Mouse (Mus musculus) E14TG2a.4 (cell line): ENCODE measurements around the gene Psip1.
"Not testable (repeated sequence)": the region's sequence is repeated elsewhere in the genome, so short reads cannot be mapped to it uniquely, and the experiment has no call there.

Experiments
- H3K27me3 ChIP-seq: 2 replicates; pipeline ENCODE4 v1.6.1; 2014; ENCODE audit warnings: low read length, control low read depth; ENCODE audit not compliant: insufficient read depth
- H3K36me3 ChIP-seq: 2 replicates; pipeline ENCODE4 v1.6.1; 2014; ENCODE audit warnings: low read length, control low read depth; ENCODE audit not compliant: insufficient read depth
- H3K4me1 ChIP-seq: replicated peaks from 2 replicates; pipeline ENCODE4 v1.6.1; 2014; ENCODE audit warnings: low read depth, low read length, control low read depth
- H3K4me3 ChIP-seq: replicated peaks from 2 replicates; pipeline ENCODE4 v1.5.1; 2014; ENCODE audit warnings: mild to moderate bottlenecking, low read length
- H3K9me3 ChIP-seq: 2 replicates; pipeline ENCODE4 v1.6.1; 2014; ENCODE audit warnings: low read length, control low read depth
- CTCF ChIP-seq: conservative IDR thresholded peaks from 2 replicates; pipeline ENCODE4 v1.5.1; 2014; ENCODE audit warnings: low read length
- NANOG ChIP-seq: IDR thresholded peaks from 2 replicates; pipeline ENCODE4 v1.6.1; 2014; ENCODE audit warnings: borderline replicate concordance, low read length, mixed read lengths
- POU5F1 ChIP-seq: IDR thresholded peaks from 2 replicates; pipeline ENCODE4 v1.6.1; 2014; ENCODE audit warnings: low read length, borderline replicate concordance

Psip1 gene

GRCm38 (mm10) chr4:83512644-83513043 lies 26.4 kb upstream of the Psip1 start:
- peaks cover 23% of the 10 kb centered on the region for H3K27me3 ChIP-seq
- no peaks in the 10 kb centered on the region for H3K36me3 ChIP-seq
- no peaks in the 10 kb centered on the region for H3K9me3 ChIP-seq
- peaks cover 44% of the 10 kb centered on the region for H3K4me1 ChIP-seq
- H3K4me3 ChIP-seq, result no peak overlapping the region
- TF ChIP-seq NANOG (no peak), POU5F1 (no peak), CTCF (no peak)

GRCm38 (mm10) chr4:83512217-83512616 lies 26.0 kb upstream of the Psip1 start:
- no peak for TF ChIP-seq CTCF
- no peak for TF ChIP-seq NANOG
- TF ChIP-seq POU5F1, result no peak
- H3K27me3 ChIP-seq, result peaks cover 23% of the 10 kb centered on the region
- H3K4me1 ChIP-seq, result peaks cover 40% of the 10 kb centered on the region
- H3K9me3 ChIP-seq, result no peaks in the 10 kb centered on the region
- H3K4me3 ChIP-seq, result no peak overlapping the region
- no peaks in the 10 kb centered on the region for H3K36me3 ChIP-seq

- TF ChIP-seq NANOG (peak; percentile 82), POU5F1 (no peak)
- H3K36me3 ChIP-seq, result no peaks in the 10 kb centered on the region
- 0 out of 2 replicates have a peak overlapping the region, but pooled peaks have one; percentile 23 for H3K4me3 ChIP-seq
- H3K4me1 ChIP-seq, result peaks cover 36% of the 10 kb centered on the region
- peaks cover 23% of the 10 kb centered on the region for H3K27me3 ChIP-seq
- no peaks in the 10 kb centered on the region for H3K9me3 ChIP-seq
Observed at GRCm38 (mm10) chr4:83511083-83511482, 24.8 kb upstream of the Psip1 start.

- peaks cover 23% of the 10 kb centered on the region for H3K27me3 ChIP-seq
- H3K36me3 ChIP-seq, result no peaks in the 10 kb centered on the region
- TF ChIP-seq NANOG, result no peak
- TF ChIP-seq POU5F1, result no peak
- no peak for TF ChIP-seq CTCF
- no peak overlapping the region for H3K4me3 ChIP-seq
- H3K4me1 ChIP-seq, result peaks cover 32% of the 10 kb centered on the region
- no peaks in the 10 kb centered on the region for H3K9me3 ChIP-seq
Observed at GRCm38 (mm10) chr4:83509600-83509999, 23.3 kb upstream of the Psip1 start.

- Histone ChIP-seq H3K9me3 (no peaks in the 10 kb centered on the region), H3K27me3 (peaks cover 8% of the 10 kb centered on the region), H3K36me3 (no peaks in the 10 kb centered on the region), H3K4me3 (no peak overlapping the region), H3K4me1 (peaks cover 23% of the 10 kb centered on the region)
- TF ChIP-seq NANOG (no peak), CTCF (no peak), POU5F1 (no peak)
Observed at GRCm38 (mm10) chr4:83501037-83501430, 14.8 kb upstream of the Psip1 start.

- TF ChIP-seq NANOG, result peak; percentile 79; the same call in 1 of the 2 replicates
- no peak for TF ChIP-seq POU5F1
- Histone ChIP-seq H3K36me3 (no peaks in the 10 kb centered on the region), H3K27me3 (peaks cover 8% of the 10 kb centered on the region), H3K4me3 (peak overlapping the region; percentile 51), H3K9me3 (no peaks in the 10 kb centered on the region), H3K4me1 (peaks cover 23% of the 10 kb centered on the region)
Observed at GRCm38 (mm10) chr4:83500154-83501036, 14.1 kb upstream of the Psip1 start.

- H3K27me3 ChIP-seq, H3K4me3 ChIP-seq, H3K9me3 ChIP-seq, H3K36me3 ChIP-seq: not testable (repeated sequence)
- peaks cover 23% of the 10 kb centered on the region for H3K4me1 ChIP-seq
Observed at GRCm38 (mm10) chr4:83497013-83497412, 10.8 kb upstream of the Psip1 start.

GRCm38 (mm10) chr4:83493112-83493511 lies 6.9 kb upstream of the Psip1 start:
- Histone ChIP-seq H3K4me1 (peaks cover 22% of the 10 kb centered on the region), H3K36me3 (no peaks in the 10 kb centered on the region)
- TF ChIP-seq POU5F1, result no peak
- no peak for TF ChIP-seq NANOG
- no peak for TF ChIP-seq CTCF

GRCm38 (mm10) chr4:83489121-83489520 lies 2.9 kb upstream of the Psip1 start:
- no peaks in the 10 kb centered on the region for H3K9me3 ChIP-seq
- no peak for TF ChIP-seq CTCF
- no peak for TF ChIP-seq NANOG
- no peak for TF ChIP-seq POU5F1
- peaks cover 10% of the 10 kb centered on the region for H3K36me3 ChIP-seq
- 0 out of 2 replicates have a peak overlapping the region, but pooled peaks have one; percentile 17 for H3K4me3 ChIP-seq
- H3K4me1 ChIP-seq, result peaks cover 48% of the 10 kb centered on the region
- no peaks in the 10 kb centered on the region for H3K27me3 ChIP-seq

More at GRCm38 (mm10) chr4:83493112-83493511, 6.9 kb upstream of the Psip1 start:
- no peak overlapping the region for H3K4me3 ChIP-seq
- H3K27me3 ChIP-seq, result no peaks in the 10 kb centered on the region
- H3K9me3 ChIP-seq, result no peaks in the 10 kb centered on the region
